Mouse (Mus musculus) mesoderm, embryonic 11.5 days (tissue): ENCODE measurements around the gene Ccdc189.
"Not testable (repeated sequence)": the region's sequence is repeated elsewhere in the genome, so short reads cannot be mapped to it uniquely, and the experiment has no call there.

Experiments used
- DNase-seq: peaks from one replicate; pipeline ENCODE4 v3.0.0-alpha.2; 2012; ENCODE audit warnings: low read depth, low spot score

Ccdc189 gene

GRCm38 (mm10) chr7:127588011-127588871 lies at the start of gene Ccdc189, which contains the start of gene Rnf40:
Ccdc189 (minus strand) TSS chr7:127588595.
Rnf40 (plus strand) TSS chr7:127588767.
- peak; percentile 98 for DNase-seq

- DNase-seq = peak; percentile 66
These were observed 48.6 kb upstream of the Ccdc189 start for GRCm38 (mm10) chr7:127636963-127637362.

- DNase-seq = no peak
These were observed 43.0 kb upstream of the Ccdc189 start for GRCm38 (mm10) chr7:127631416-127631815.

GRCm38 (mm10) chr7:127628646-127629045 lies 40.3 kb upstream of the Ccdc189 start:
- DNase-seq = no peak

- DNase-seq = no peak
These were observed 38.1 kb upstream of the Ccdc189 start for GRCm38 (mm10) chr7:127626471-127626870.

- DNase-seq = no peak
These were observed 37.6 kb upstream of the Ccdc189 start for GRCm38 (mm10) chr7:127626039-127626438.

GRCm38 (mm10) chr7:127618402-127618801 lies 30.0 kb upstream of the Ccdc189 start:
- DNase-seq = not testable (repeated sequence)

GRCm38 (mm10) chr7:127617962-127618361 lies 29.6 kb upstream of the Ccdc189 start:
- no peak for DNase-seq

- no peak for DNase-seq
These were observed 28.5 kb upstream of the Ccdc189 start for GRCm38 (mm10) chr7:127616881-127617280.

- DNase-seq = no peak
These were observed 27.9 kb upstream of the Ccdc189 start for GRCm38 (mm10) chr7:127616336-127616735.

GRCm38 (mm10) chr7:127614891-127615843 lies 26.8 kb upstream of the Ccdc189 start, which contains the start of gene Zfp629:
Zfp629 (minus strand) TSS chr7:127615797.
- peak; percentile 91 for DNase-seq

GRCm38 (mm10) chr7:127614511-127614890 lies 26.1 kb upstream of the Ccdc189 start:
- DNase-seq = peak; percentile 54

- no peak for DNase-seq
These were observed 25.7 kb upstream of the Ccdc189 start for GRCm38 (mm10) chr7:127614091-127614490.

GRCm38 (mm10) chr7:127613501-127613900 lies 25.1 kb upstream of the Ccdc189 start:
- DNase-seq = no peak

GRCm38 (mm10) chr7:127611561-127611960 lies 23.2 kb upstream of the Ccdc189 start:
- no peak for DNase-seq

GRCm38 (mm10) chr7:127611011-127611410 lies 22.6 kb upstream of the Ccdc189 start:
- no peak for DNase-seq

GRCm38 (mm10) chr7:127607150-127607549 lies 18.8 kb upstream of the Ccdc189 start:
- DNase-seq = no peak

GRCm38 (mm10) chr7:127604256-127604655 lies 15.9 kb upstream of the Ccdc189 start:
- DNase-seq = no peak

- no peak for DNase-seq
These were observed 14.5 kb upstream of the Ccdc189 start for GRCm38 (mm10) chr7:127602903-127603302.

- no peak for DNase-seq
These were observed 13.3 kb upstream of the Ccdc189 start for GRCm38 (mm10) chr7:127601735-127602134.

GRCm38 (mm10) chr7:127600612-127601011 lies 12.2 kb upstream of the Ccdc189 start:
- DNase-seq = no peak

- no peak for DNase-seq
These were observed 8.4 kb upstream of the Ccdc189 start for GRCm38 (mm10) chr7:127596747-127597146.
